Mouse (Mus musculus) ES-CJ7 (cell line): ENCODE measurements around the gene Ppp1r12b.

Experiments used
- DNase-seq: peaks from one replicate; pipeline ENCODE4 v3.0.0; 2011; ENCODE audit warnings: low read depth, low spot score

Ppp1r12b gene

GRCm38 (mm10) chr1:134725276-134725675, 230.5 kb downstream of the Ppp1r12b start:
- no peak for DNase-seq

GRCm38 (mm10) chr1:134722891-134723290, 232.9 kb downstream of the Ppp1r12b start:
- DNase-seq: no peak

- no peak for DNase-seq
Observed at GRCm38 (mm10) chr1:134721486-134721885, 234.3 kb downstream of the Ppp1r12b start.

GRCm38 (mm10) chr1:134719718-134720304, 235.9 kb downstream of the Ppp1r12b start:
- no peak for DNase-seq

- DNase-seq: no peak
Observed at GRCm38 (mm10) chr1:134715092-134715491, 240.7 kb downstream of the Ppp1r12b start.

GRCm38 (mm10) chr1:134714166-134714565, 241.6 kb downstream of the Ppp1r12b start:
- DNase-seq: no peak

- no peak for DNase-seq
Observed at GRCm38 (mm10) chr1:134713421-134713969, 242.2 kb downstream of the Ppp1r12b start.

GRCm38 (mm10) chr1:134712781-134713299, 242.9 kb downstream of the Ppp1r12b start:
- no peak for DNase-seq

GRCm38 (mm10) chr1:134711653-134712052, 244.1 kb downstream of the Ppp1r12b start:
- DNase-seq: no peak

- DNase-seq: no peak
Observed at GRCm38 (mm10) chr1:134711061-134711460, 244.7 kb downstream of the Ppp1r12b start.

GRCm38 (mm10) chr1:134709411-134710306, 246.1 kb downstream of the Ppp1r12b start:
- no peak for DNase-seq

GRCm38 (mm10) chr1:134708801-134709385, 246.8 kb downstream of the Ppp1r12b start:
- DNase-seq: peak; percentile 48

- no peak for DNase-seq
Observed at GRCm38 (mm10) chr1:134708274-134708673, 247.5 kb downstream of the Ppp1r12b start.

GRCm38 (mm10) chr1:134707516-134707915, 248.2 kb downstream of the Ppp1r12b start:
- DNase-seq: no peak

- peak; percentile 41 for DNase-seq
Observed at GRCm38 (mm10) chr1:134706549-134706948, 249.2 kb downstream of the Ppp1r12b start.
